Mouse (Mus musculus): Measurements from ENCODE around the gene Rasgrf1. TPM values are rescaled to one million over a fixed set of nuclear protein-coding genes. Genes with fewer than 3 reads are reported as not detected.

Gene Rasgrf1
- polyA plus RNA-seq, 1 experiment from 2014 or later, result 0.15 TPM

Other genes with a start within 250 kb of the Rasgrf1 start
- 43.9 and 46.2 TPM in 2 replicates for gene Tmed3, start 204.8 kb upstream of the Rasgrf1 start, polyA plus RNA-seq (2014; fragmentation: Nextera tagmentation; extraction: Ambion mirVana)
- not detected in 2 replicates for gene Ankrd34c, start 171.4 kb upstream of the Rasgrf1 start, polyA plus RNA-seq (2014; fragmentation: Nextera tagmentation; extraction: Ambion mirVana)
- gene Ctsh, start 144.2 kb downstream of the Rasgrf1 start, polyA plus RNA-seq (2014; fragmentation: Nextera tagmentation; extraction: Ambion mirVana), result 11.1 and 11.6 TPM in 2 replicates
- gene Morf4l1, start 204.9 kb downstream of the Rasgrf1 start, polyA plus RNA-seq (2014; fragmentation: Nextera tagmentation; extraction: Ambion mirVana), result 533 and 557 TPM in 2 replicates